Mouse (Mus musculus) liver, embryonic 14.5 days (tissue): ENCODE measurements around the gene Anapc16.

Experiments used
- CTCF ChIP-seq: IDR thresholded peaks from 2 replicates; pipeline ENCODE4 v1.5.1; 2016; ENCODE audit warnings: antibody characterized with exemption, low read depth, control low read depth
- EP300 ChIP-seq: IDR thresholded peaks from 2 replicates; pipeline ENCODE4 v1.6.1; 2016; ENCODE audit warnings: antibody characterized with exemption, low read depth

GRCm38 (mm10) chr10:60002203-60002602 is 732 bp downstream of the Anapc16 start:
- TF ChIP-seq CTCF = no peak
- TF ChIP-seq EP300 = no peak
